ENCODE assay signal across 19 mouse cellular contexts in the genomic region with DNA sequence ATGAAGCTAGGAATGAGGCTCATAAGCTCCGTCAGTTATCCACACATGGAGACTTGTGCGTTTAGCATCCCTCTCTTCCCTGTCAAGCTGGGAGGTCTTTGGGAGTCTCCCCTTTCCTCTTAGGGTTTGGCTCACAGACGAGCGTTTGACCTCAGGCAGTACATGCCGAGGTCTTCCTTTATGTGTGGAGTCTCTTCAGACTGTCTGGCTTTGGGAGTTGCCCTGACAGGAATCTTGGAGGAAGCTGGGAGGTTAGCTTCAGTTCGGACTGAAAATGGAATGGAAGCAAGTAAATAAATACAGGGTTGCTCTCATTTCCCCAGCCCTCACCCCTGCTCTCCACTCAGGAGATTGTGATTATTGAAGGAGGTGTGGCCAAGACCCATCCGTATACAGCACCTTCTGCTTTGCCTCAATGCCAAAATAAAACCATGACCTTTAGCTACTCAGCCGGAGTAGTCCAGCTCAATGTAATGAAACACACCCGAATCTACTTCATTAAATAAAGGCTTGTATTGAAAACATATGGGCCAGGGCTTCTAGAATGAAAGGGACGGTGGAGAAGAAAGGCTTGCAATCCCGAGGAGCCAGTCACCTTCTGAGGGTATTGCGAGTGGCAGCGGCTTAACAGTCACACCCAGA.
DNase-seq lines count a peak whose midpoint lies in the region; ATAC-seq and TF ChIP-seq lines count a peak whose summit lies in the region.
"Had no signal": no experiment of that assay in that cellular context is flagged by ENCODE, and none has a peak within 500 bp of the region (broad histone marks: within the 10 kb centered on the region; RNA-seq: fewer than 3 reads in every experiment).

No protein-coding gene starts in this region.

- H3K4me3 ChIP-seq in embryonic facial prominence, embryonic 13.5 days: no peak overlapping the region
- H3K4me3 ChIP-seq in limb, embryonic 13.5 days: no peak overlapping the region
- no peak overlapping the region for H3K4me3 ChIP-seq in midbrain, embryonic 16.5 days (ENCODE audit: low read depth, low read length)
- no peak overlapping the region for H3K4me3 ChIP-seq in thymus, adult 2 months (ENCODE audit: control insufficient read depth, insufficient read depth, low read length)
- H3K4me3 ChIP-seq: heart, embryonic 12.5 days had no signal

- TF ChIP-seq CTCF in thymus, adult 2 months (IDR thresholded peaks at IDR 0.05; ENCODE audit: borderline replicate concordance, control insufficient read depth, extremely low read depth, insufficient read depth, low read length, poor library complexity): no peak

- no peak overlapping the region for H3K9ac ChIP-seq in embryonic facial prominence, embryonic 13.5 days
- no peak overlapping the region for H3K9ac ChIP-seq in limb, embryonic 13.5 days
- no peak overlapping the region for H3K9ac ChIP-seq in midbrain, embryonic 16.5 days (ENCODE audit: low read depth, low read length)
- H3K9ac ChIP-seq: heart, embryonic 12.5 days; liver, embryonic 14.5 days had no signal

- H3K27ac ChIP-seq in embryonic facial prominence, embryonic 13.5 days: peak overlapping the region; percentile 57; the same call in 1 of the 2 replicates
- no peak overlapping the region for H3K27ac ChIP-seq in limb, embryonic 13.5 days
- H3K27ac ChIP-seq in midbrain, embryonic 16.5 days (ENCODE audit: low read length): no peak overlapping the region
- no peak overlapping the region for H3K27ac ChIP-seq in thymus, adult 2 months (ENCODE audit: control insufficient read depth, insufficient read depth, low read length)
- H3K27ac ChIP-seq: liver, embryonic 14.5 days had no signal

- H3K4me2 ChIP-seq in embryonic facial prominence, embryonic 13.5 days: peak overlapping the region; percentile 24
- H3K4me2 ChIP-seq in limb, embryonic 13.5 days (replicated peaks): peak overlapping the region; percentile 32; the same call in 1 of the 2 replicates
- H3K4me2 ChIP-seq in midbrain, embryonic 16.5 days (ENCODE audit: low read length): no peak overlapping the region
- H3K4me2 ChIP-seq: heart, embryonic 12.5 days had no signal

- TF ChIP-seq POLR2A in thymus, adult 2 months (IDR thresholded peaks at IDR 0.05; ENCODE audit: control insufficient read depth, extremely low read depth, insufficient read depth, low read length, poor library complexity): no peak

- ATAC-seq in embryonic facial prominence, embryonic 13.5 days (ENCODE audit: insufficient number of reproducible peaks, insufficient read depth, low FRiP score, low TSS enrichment, low read depth): no peak
- no peak for ATAC-seq in limb, embryonic 13.5 days (ENCODE audit: low FRiP score, low read depth)
- ATAC-seq in midbrain, embryonic 16.5 days: no peak
- ATAC-seq: CD4-positive, CD25-positive, alpha-beta regulatory T cell, adult 4 months; hindbrain, embryonic 16.5 days; lung, postnatal 0 days had no signal

- DNase-seq in embryo, embryonic 10 days (ENCODE audit: low spot score): peak; percentile 14
- DNase-seq in embryo, embryonic 9.5 days (ENCODE audit: extremely low spot score): no peak
- DNase-seq in NIH3T3 (ENCODE audit: low read depth): peak; percentile 37
- no peak for DNase-seq in frontal cortex, postnatal 25 days (ENCODE audit: low spot score in 2 of 2)
- no peak for DNase-seq in thymus, adult 2 months
- DNase-seq: cerebellum, adult 8-10 months; heart, postnatal 36 days; kidney, adult 9 months; layer of hippocampus, postnatal 36 days; midbrain, embryonic 14.5 days; thymus, adult 18-20 months had no signal

- H3K36me3 ChIP-seq in embryonic facial prominence, embryonic 13.5 days: no peaks in the 10 kb centered on the region
- no peaks in the 10 kb centered on the region for H3K36me3 ChIP-seq in limb, embryonic 13.5 days
- H3K36me3 ChIP-seq in midbrain, embryonic 16.5 days (ENCODE audit: control insufficient read depth, insufficient read depth, low read length): no peaks in the 10 kb centered on the region
- no peaks in the 10 kb centered on the region for H3K36me3 ChIP-seq in thymus, adult 2 months (ENCODE audit: control insufficient read depth, insufficient read depth, low read length)
- H3K36me3 ChIP-seq: heart, embryonic 12.5 days had no signal

- no peaks in the 10 kb centered on the region for H3K9me3 ChIP-seq in embryonic facial prominence, embryonic 13.5 days
- H3K9me3 ChIP-seq in limb, embryonic 13.5 days: no peaks in the 10 kb centered on the region
- H3K9me3 ChIP-seq in midbrain, embryonic 16.5 days (replicated peaks; ENCODE audit: control insufficient read depth, low read length, poor library complexity, severe bottlenecking): no peaks in the 10 kb centered on the region
- H3K9me3 ChIP-seq: heart, embryonic 12.5 days had no signal

- 14% methylated on average over 13 of the region's 13 CpGs for WGBS in embryonic facial prominence, embryonic 13.5 days
- WGBS in limb, embryonic 13.5 days: 11% methylated on average over 13 of the region's 13 CpGs
- WGBS in midbrain, embryonic 16.5 days: 68% methylated on average over 13 of the region's 13 CpGs
- 82% methylated on average over 13 of the region's 13 CpGs for WGBS in thymus, adult 2 months

- no peaks in the 10 kb centered on the region for H3K27me3 ChIP-seq in embryonic facial prominence, embryonic 13.5 days
- H3K27me3 ChIP-seq in limb, embryonic 13.5 days: no peaks in the 10 kb centered on the region
- no peaks in the 10 kb centered on the region; the same call in 1 of the 2 replicates for H3K27me3 ChIP-seq in midbrain, embryonic 16.5 days (ENCODE audit: control insufficient read depth, insufficient read depth, low read depth, low read length)
- H3K27me3 ChIP-seq in thymus, adult 2 months (ENCODE audit: control insufficient read depth, insufficient read depth, low read length): no peaks in the 10 kb centered on the region
- H3K27me3 ChIP-seq: heart, embryonic 12.5 days had no signal

- peaks cover 54% of the 10 kb centered on the region for H3K4me1 ChIP-seq in embryonic facial prominence, embryonic 13.5 days
- peaks cover 43% of the 10 kb centered on the region for H3K4me1 ChIP-seq in limb, embryonic 13.5 days
- no peaks in the 10 kb centered on the region for H3K4me1 ChIP-seq in midbrain, embryonic 16.5 days (ENCODE audit: control insufficient read depth, insufficient read depth, low read length)
- no peaks in the 10 kb centered on the region for H3K4me1 ChIP-seq in thymus, adult 2 months (replicated peaks; ENCODE audit: control insufficient read depth, insufficient read depth, low read length)

Comparison
In these comparisons a context has a peak if more than half of its experiments do, and no peak if none do; other contexts are left out.
1. DNase-seq: peak in embryo, embryonic 10 days (single experiment) and NIH3T3 (single experiment); none in embryo, embryonic 9.5 days (single experiment), frontal cortex, postnatal 25 days (0 of 2) and thymus, adult 2 months (single experiment).